Comparison of ENCODE assay signal across 14 mouse cellular contexts in genomic region chr3:148004006-148004405, GRCm38 (mm10).
DNase-seq lines count a peak whose midpoint lies in the region; ATAC-seq and TF ChIP-seq lines count a peak whose summit lies in the region.
"Had no signal": no experiment of that assay in that cellular context is flagged by ENCODE, and none has a peak within 500 bp of the region (broad histone marks: within the 10 kb centered on the region; RNA-seq: fewer than 3 reads in every experiment).

No protein-coding gene starts in this region.

- no peak overlapping the region for H3K4me2 ChIP-seq in hindbrain, embryonic 11.5 days (replicated peaks; ENCODE audit: low read depth, low read length)
- H3K4me2 ChIP-seq in lung, postnatal 0 days (replicated peaks; ENCODE audit: low read depth, low read length) = no peak overlapping the region

- H3K4me3 ChIP-seq in hindbrain, embryonic 11.5 days (ENCODE audit: low read depth, low read length) = no peak overlapping the region
- H3K4me3 ChIP-seq in hindbrain, embryonic 10.5 days = no peak overlapping the region
- no peak overlapping the region for H3K4me3 ChIP-seq in lung, postnatal 0 days (ENCODE audit: low read depth, low read length)

- no peak; the same call in 1 of the 2 replicates for ATAC-seq in hindbrain, embryonic 11.5 days (ENCODE audit: low FRiP score)
- ATAC-seq in lung, postnatal 0 days = no peak
- ATAC-seq in common myeloid progenitor, adult 5-6 weeks (replicated peaks; ENCODE audit: low read depth, poor library complexity, severe bottlenecking) = peak; percentile 90
- no peak for ATAC-seq in frontal cortex, adult (ENCODE audit: low TSS enrichment)
- ATAC-seq: CD4-positive, CD25-positive, alpha-beta regulatory T cell, adult 4 months had no signal

- no peaks in the 10 kb centered on the region for H3K36me3 ChIP-seq in hindbrain, embryonic 11.5 days (ENCODE audit: control insufficient read depth, insufficient read depth, low read length)
- H3K36me3 ChIP-seq in hindbrain, embryonic 10.5 days = no peaks in the 10 kb centered on the region
- H3K36me3 ChIP-seq in lung, postnatal 0 days (ENCODE audit: insufficient read depth, low read length) = no peaks in the 10 kb centered on the region

- H3K27me3 ChIP-seq in hindbrain, embryonic 11.5 days (ENCODE audit: control insufficient read depth, insufficient read depth, low read length) = no peaks in the 10 kb centered on the region
- H3K27me3 ChIP-seq in hindbrain, embryonic 10.5 days (ENCODE audit: insufficient read depth, poor library complexity, severe bottlenecking) = no peaks in the 10 kb centered on the region
- H3K27me3 ChIP-seq in lung, postnatal 0 days (replicated peaks; ENCODE audit: insufficient read depth, low read length) = no peaks in the 10 kb centered on the region

- H3K27ac ChIP-seq in hindbrain, embryonic 11.5 days (ENCODE audit: low read depth, low read length) = no peak overlapping the region
- H3K27ac ChIP-seq in hindbrain, embryonic 10.5 days = no peak overlapping the region
- no peak overlapping the region for H3K27ac ChIP-seq in lung, postnatal 0 days (ENCODE audit: low read length)

- H3K4me1 ChIP-seq in hindbrain, embryonic 11.5 days (replicated peaks; ENCODE audit: control insufficient read depth, insufficient read depth, low read length) = no peaks in the 10 kb centered on the region
- H3K4me1 ChIP-seq in hindbrain, embryonic 10.5 days (replicated peaks) = no peaks in the 10 kb centered on the region
- no peaks in the 10 kb centered on the region for H3K4me1 ChIP-seq in lung, postnatal 0 days (ENCODE audit: insufficient read depth, low read depth, low read length)

- H3K9me3 ChIP-seq in hindbrain, embryonic 11.5 days (ENCODE audit: control insufficient read depth, low read length) = no peaks in the 10 kb centered on the region
- no peaks in the 10 kb centered on the region for H3K9me3 ChIP-seq in hindbrain, embryonic 10.5 days
- no peaks in the 10 kb centered on the region for H3K9me3 ChIP-seq in lung, postnatal 0 days (ENCODE audit: low read length)

- no peak overlapping the region for H3K9ac ChIP-seq in hindbrain, embryonic 11.5 days (ENCODE audit: low read depth, low read length)
- no peak overlapping the region for H3K9ac ChIP-seq in lung, postnatal 0 days (replicated peaks; ENCODE audit: low read depth)

- WGBS in hindbrain, embryonic 11.5 days = 50% methylated on average over 3 of the region's 3 CpGs
- 48% methylated on average over 3 of the region's 3 CpGs for WGBS in hindbrain, embryonic 10.5 days
- 55% methylated on average over 3 of the region's 3 CpGs for WGBS in lung, postnatal 0 days

- TF ChIP-seq EP300 in lung, postnatal 0 days (IDR thresholded peaks at IDR 0.05) = no peak

- peak; percentile 30 for DNase-seq in hindbrain, embryonic 11.5 days (ENCODE audit: low spot score)
- no peak for DNase-seq in hindbrain, embryonic 10.5 days (ENCODE audit: low spot score)
- DNase-seq in lung, postnatal 0 days (ENCODE audit: low spot score) = no peak
- no peak for DNase-seq in lung, postnatal 25 days (ENCODE audit: low spot score)
- peak; percentile 5 for DNase-seq in skeletal muscle tissue, adult 2 months (ENCODE audit: low read depth, low spot score)
- no peak for DNase-seq in layer of hippocampus, adult 11-12 months (ENCODE audit: low spot score)
- DNase-seq: adrenal gland, postnatal 10 days; cerebellum, adult 2 months; gastrocnemius, postnatal 25 days; lung, postnatal 14 days; thymus, postnatal 4 days had no signal

- TF ChIP-seq CTCF in lung, postnatal 0 days (IDR thresholded peaks at IDR 0.05) = peak; percentile 66

Comparison
In these comparisons a context has a peak if more than half of its experiments do, and no peak if none do; other contexts are left out.
1. DNase-seq: peak in hindbrain, embryonic 11.5 days (single experiment) and skeletal muscle tissue, adult 2 months (single experiment); none in hindbrain, embryonic 10.5 days (single experiment), lung, postnatal 0 days (single experiment), lung, postnatal 25 days (single experiment) and layer of hippocampus, adult 11-12 months (single experiment).